Mouse (Mus musculus): ENCODE data around the gene Pde8a. TPM values are rescaled to one million over a fixed set of nuclear protein-coding genes. Genes with fewer than 3 reads are reported as not detected.

Pde8a gene
- total RNA-seq, 2 experiments from 2014 or later = 32.3 TPM; not detected in 1

DNA sequence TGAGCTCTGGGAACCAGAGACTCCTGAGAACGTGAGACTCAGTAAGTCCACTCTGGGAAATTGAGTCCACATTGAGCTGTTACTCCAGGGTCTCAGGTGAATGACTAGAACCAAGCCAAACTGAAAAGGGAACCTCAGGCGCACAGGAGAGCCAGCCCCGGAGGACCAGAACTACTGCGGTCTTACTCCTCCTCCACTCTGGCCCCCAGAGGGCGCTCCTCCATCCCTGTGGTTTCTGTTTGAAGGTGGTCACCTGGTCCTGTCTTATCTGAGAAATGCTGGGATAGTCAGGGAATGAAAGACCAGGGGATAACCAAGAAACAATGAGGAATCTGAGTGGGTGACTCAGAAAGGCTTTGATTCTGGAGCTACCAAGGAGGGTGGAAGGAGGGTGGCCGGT, 4.5 kb upstream of the Pde8a start:
- no peak for ATAC-seq (replicated peaks; ENCODE audit: low FRiP score, poor library complexity, severe bottlenecking)

DNA sequence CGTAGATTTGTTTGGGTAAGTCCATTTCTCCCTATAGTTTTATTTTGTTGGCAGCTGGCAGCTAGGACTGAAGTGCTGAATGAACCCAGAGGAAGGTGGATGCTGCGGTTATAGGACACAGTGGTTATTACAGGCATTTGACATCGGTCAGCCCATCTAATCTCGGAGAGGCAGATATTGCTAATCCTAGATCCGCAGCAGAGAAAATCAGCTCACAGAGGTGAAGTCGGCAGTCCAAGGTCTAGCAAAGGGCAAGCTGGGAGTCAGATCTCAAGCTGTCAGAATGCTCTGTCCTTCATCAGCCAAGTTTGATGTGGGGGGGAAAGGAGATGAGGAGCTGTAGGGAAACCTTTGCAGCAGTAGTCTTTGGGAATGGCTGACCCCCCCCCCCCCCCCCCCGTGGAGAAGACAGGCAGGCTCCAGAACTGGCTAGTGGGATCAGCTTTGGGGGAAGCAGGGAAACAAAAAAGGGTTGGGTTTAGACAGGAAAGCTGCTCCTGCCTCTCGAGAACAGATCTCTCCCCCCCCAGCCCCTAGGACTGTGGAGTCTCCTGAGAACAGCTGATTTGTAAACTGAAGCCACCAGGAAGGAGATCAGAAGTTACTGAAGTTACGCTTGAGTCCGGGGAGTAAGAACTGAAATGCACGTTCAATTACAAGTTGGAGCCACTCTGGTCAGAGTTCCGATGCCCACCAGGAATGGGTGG, 3.3 kb upstream of the Pde8a start:
- ATAC-seq (replicated peaks; ENCODE audit: low FRiP score, poor library complexity, severe bottlenecking) = no peak

DNA sequence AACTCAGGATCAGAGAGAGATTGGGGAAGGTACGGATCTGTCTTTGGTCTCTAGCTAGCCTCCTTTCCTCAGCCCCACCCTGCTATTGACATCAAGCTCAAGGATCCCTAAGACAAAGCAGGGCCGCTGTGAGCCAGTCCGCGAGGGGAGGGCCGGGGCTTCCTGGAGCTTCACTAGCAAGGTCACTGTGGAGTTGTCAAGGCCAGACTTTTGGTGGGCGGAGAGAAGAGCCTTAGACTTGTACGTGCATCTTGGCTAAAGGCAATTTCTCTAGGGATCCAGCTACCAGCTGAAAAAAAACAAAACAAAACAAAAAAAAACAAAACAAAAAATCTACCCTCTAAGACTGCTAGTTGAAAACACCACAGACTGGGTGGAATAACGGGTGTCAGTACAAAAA, 1.6 kb upstream of the Pde8a start:
- ATAC-seq (replicated peaks; ENCODE audit: low FRiP score, poor library complexity, severe bottlenecking) = no peak

DNA sequence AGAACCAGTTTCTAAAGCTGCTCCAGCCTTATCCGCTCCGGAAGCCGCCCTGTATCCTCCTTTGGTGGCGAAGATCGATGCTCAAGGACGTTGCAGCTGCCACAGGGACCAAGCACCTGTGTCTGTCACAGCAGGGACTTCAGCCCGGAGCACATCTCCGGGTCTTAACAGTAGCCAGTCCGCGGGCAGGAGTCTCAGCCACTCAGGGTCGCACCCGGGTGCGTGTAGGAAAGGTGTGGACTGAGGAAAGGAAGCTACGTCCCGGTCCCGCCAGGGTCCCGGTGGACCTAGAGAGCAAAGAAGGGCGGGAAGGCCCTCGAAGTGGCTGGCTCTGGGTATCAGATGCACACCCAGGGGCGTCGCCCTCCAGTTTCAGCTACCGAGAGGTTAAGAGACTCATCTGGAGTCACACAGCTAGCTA, 1.1 kb upstream of the Pde8a start:
- no peak for ATAC-seq (replicated peaks; ENCODE audit: low FRiP score, poor library complexity, severe bottlenecking)

DNA sequence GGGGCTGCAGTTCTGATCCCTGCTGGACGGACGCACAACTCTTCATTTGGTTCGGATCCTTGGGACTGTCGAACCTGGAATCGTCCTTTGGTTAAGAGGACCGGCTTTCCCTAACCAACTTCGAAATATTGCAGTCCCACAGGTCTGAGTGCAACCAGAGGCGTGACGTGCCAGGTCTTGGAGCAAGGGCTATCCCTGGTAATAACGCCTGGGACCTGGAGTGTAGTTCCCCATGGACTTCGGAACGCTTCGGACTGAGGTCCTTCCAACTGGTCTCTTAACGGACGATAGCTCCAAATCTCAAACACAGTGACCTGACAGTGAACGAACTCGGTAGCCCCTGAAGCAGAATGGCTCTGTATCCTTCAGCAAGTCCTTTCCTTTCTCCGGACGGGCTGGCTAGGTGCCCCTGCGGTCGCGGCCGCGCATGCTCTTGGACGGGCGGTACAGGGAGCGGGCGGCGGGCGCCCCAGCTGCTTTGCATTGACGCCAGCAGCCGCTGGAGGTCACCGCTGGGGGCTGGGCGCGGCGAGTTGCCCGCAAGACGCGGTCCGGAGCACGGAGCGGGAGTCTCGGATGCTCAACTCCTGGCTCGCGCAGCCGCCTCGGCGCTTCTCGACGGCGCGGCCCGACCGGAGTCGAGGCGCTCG, 574 bp upstream of the Pde8a start:
- ATAC-seq (replicated peaks; ENCODE audit: low FRiP score, poor library complexity, severe bottlenecking) = no peak; the same call in 1 of the 2 replicates

DNA sequence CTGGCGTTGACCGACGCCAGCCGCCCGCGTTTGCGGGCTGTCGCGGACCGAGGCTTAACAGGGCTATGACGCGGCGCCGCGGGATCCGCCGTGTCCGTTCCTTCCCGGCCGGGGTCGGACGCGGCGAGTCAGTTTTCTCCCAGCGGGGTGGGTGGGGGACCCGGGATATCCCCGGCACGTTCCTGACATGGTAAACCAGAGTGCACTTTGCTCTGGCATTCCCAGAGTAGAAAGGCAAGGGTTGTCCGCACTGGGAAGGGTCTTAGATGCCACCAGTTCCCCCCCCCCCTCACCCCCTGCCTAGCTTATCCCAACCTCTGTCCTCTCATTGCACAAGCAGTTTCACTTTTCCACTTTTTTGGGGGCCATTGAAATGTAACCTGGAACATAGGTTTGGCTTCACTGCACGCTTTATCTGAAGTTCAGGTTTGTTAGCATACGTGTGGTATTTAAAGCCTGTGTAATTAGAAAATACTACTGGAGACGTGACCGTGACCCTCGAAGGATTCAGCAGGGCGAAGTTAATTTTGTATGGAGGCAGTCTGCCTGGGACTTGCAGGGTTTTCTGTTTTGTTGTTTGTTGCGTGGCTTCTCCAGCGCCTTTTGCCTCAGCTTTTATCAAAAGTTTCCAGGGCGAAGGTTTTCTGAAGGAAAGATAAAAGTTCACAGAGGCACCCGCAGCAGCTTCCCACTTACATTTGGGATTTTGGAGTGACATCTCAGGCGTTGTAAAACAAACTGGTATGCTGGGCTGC, 934 bp downstream of the Pde8a start:
- no peak for ATAC-seq (replicated peaks; ENCODE audit: low FRiP score, poor library complexity, severe bottlenecking)

DNA sequence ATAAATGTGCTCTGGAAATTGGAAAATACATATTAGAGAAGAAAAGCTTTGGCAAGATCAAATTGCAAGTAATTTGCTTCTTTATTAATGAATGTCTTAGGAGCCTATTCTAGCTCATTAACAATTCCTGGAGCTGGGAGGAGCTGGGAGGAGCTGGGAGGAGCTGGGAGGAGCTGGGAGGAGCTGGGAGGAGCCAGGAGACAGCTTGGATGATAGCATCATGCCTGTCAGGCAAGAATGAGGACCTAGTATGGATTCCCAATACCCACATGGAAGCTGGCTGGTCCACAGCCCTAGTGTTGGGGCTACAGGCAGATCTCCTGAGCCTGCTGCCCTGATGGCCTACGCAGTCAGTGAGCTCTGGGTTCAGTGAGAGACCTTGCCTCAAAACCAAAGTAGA, 2.6 kb downstream of the Pde8a start:
- ATAC-seq (replicated peaks; ENCODE audit: low FRiP score, poor library complexity, severe bottlenecking) = no peak

DNA sequence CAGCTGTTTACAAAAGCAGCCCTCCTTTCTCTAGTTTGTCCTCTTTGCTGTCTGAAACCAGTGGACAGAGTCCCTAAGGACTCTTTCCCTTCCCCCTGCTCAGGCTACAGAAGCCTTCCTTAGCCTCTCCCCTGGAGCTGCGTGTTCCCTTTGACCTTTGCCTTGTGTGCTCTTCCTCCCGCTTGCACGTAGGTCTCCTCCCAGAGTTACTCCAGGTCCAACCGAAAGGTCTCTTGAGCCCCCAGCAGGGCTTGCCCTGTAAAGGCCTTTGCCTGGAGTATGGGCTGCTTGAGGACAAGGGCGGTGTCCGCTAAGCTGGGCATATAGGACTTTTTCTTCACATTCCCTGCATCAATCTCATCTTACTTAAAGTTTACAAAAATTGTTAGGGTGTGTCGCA, 5.9 kb downstream of the Pde8a start:
- no peak for ATAC-seq (replicated peaks; ENCODE audit: low FRiP score, poor library complexity, severe bottlenecking)

DNA sequence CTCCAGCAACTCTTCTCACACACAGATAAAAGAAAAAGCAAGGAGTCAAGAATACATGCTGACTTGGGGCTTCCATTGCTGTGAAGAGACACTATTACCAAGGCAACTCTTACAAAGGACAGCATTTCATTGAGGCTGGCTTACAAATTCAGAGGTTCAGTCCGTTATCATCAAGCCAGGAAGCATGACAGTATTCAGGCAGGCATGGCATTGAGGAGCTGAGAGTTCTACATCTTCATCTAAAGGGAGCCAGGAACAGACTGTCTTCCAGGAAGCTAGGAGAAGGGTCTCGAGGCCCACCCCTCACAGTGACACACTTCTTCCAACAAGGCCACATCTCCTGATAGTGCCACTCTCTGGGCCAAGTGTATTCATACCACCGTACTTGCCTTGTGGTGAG, 7.0 kb downstream of the Pde8a start:
- no peak for ATAC-seq (replicated peaks; ENCODE audit: low FRiP score, poor library complexity, severe bottlenecking)

DNA sequence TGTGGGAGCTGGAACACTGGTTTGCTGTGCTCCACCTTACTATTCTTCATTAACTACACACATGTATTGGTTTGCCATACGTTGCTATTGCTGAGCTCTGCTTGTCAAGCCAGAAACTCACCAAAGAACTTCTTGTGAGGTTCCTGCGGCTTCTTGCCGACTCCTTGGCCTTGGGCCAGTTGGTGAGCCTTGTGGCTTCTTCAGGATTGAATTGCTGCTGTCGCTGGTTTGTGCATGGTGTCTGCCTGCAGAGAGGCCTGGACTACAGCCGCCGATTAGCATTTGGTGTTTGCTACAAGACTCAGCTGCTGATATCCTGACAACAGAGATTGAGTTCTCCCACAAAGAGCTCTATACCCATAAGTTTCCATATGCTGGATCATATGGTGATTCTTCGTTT, 10.9 kb downstream of the Pde8a start:
- no peak for ATAC-seq (replicated peaks; ENCODE audit: low FRiP score, poor library complexity, severe bottlenecking)

DNA sequence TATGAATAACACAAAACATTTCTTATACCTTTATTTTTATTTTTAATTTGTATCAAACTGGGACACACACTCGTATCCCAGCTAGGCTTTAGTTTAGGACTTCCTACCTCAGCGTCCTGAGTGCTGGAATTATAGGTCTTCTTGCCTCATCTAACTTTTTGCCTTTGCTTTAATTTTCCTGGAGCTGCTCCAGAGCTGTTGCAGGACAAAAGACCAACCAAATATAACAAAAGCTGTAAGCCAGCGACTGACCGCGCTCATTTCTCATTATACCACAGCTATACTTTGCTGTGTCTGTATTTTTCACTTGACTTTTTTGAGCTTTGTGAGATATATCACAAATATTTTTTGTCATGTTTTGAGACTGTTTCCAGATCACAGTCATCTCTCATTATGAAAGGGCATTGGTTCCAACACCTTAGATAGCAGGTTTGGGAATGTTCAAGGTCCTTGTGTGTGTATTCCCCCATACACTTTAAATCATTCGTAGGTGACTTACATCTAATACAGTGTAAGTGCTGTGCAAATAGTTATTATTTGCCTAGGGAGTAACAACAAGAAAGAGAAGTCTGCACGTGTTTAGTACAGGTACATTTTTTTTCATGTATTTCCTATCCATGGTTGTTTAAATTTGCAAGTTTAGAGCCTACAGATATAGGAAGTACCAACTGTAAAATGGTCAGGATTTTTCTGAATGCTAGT, 16.8 kb downstream of the Pde8a start:
- no peak for ATAC-seq (replicated peaks; ENCODE audit: low FRiP score, poor library complexity, severe bottlenecking)

DNA sequence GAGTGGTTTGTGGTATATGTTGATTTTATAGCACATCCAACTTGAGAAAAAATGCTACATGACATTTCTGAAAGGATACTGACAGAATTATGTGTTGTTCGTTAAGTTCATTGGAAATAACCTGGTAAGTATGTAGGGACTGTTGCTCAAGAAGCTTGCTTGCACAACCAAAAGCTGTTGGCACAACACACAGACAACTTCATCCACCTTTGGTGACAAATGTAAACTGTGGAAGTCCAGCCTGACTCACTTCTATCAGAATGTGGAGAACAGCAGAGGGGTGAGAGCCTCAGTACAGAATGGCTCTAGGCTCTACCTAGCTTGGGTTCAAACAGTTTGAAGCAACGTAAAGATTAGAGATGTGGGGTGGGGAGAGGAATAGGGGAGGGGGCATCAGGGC, 19.3 kb downstream of the Pde8a start:
- ATAC-seq (replicated peaks; ENCODE audit: low FRiP score, poor library complexity, severe bottlenecking) = no peak

DNA sequence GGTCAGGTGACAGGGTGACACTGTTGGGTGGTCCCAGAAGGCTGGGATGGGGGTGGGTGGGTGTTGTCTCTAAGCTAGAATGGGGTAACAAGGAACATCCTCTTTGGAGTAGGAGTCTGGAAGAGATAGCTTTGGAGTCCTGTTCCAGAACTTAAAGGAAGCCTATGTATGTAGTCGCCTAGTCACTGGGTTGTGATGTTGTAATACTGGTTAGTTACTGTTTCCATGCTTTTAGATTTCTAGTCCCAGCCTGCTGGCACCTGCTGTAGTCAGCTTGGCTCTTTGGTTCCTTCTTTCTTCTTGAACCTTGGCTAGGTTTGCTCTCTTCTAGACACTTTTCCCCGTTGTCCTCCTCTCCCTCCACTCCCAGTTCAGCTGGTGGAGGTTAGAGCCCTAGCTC, 21.7 kb downstream of the Pde8a start:
- no peak for ATAC-seq (replicated peaks; ENCODE audit: low FRiP score, poor library complexity, severe bottlenecking)

DNA sequence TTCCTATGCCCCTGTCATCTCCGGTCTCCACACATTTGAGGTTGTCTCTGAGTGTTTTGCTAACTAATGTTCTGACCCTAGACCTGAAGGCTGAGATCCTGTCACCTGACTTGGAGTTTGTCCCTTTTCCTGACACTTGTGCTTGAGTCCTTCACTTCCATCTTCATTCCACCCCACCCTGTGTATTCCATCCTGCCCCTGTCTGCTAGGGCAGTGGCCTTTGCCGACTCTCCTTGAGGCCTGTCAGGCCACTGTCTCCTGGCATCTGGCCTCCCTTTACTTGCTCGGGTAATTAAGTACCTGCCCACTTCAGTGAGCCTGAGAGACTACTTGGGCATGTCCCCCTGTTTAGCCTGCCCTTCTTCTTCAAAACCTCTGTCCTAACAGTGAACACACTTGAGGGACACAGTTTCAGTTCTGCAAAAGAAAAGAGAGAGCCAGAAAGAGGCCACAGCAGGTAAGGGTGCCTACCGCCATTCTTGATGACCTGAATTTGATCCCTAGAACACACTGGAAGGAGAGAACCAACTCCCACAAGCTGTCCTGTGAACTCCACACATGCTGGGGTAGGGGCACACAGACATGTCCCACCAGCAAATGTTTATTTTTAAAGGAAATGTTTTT, 22.3 kb downstream of the Pde8a start:
- ATAC-seq (replicated peaks; ENCODE audit: low FRiP score, poor library complexity, severe bottlenecking) = no peak

DNA sequence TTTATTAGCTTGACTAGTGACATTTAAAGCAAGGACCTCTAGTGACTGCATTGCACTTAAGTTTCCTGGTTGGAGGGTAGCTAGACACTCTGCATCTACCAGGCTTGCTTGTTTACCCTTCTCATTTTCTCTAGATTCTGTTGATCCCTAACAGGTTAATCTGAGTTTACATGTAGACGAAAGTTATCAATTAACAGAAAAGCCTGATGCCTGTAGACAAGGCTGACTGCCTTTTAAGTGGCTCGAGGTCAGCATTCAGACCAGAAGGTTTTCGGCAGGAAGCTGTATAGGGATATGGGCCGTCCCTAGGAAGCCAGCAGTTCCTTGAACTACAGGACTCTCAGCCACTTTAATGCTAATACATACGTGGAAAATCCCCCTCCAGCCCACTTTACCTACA, 30.0 kb downstream of the Pde8a start:
- no peak for ATAC-seq (replicated peaks; ENCODE audit: low FRiP score, poor library complexity, severe bottlenecking)

DNA sequence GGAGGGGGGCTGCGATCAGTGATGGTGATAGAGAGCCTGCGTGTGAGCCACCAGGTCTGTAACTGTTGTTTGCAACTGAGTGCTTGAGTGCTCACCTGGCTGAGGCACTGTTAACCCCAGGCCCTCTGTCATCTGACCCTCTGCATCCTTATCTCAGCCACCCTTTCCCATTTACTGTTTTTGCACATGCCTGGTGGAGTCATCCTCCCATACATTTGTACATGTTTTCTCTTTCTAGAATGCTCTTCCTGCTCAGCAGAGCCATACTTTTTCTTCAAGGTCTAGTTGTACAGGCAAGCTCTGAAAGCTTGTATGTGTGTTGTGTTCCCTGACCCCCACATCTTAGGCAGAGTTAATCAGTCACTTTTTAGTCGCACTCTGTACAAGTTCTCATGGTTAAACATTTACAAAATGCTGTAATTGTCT, 36.5 kb downstream of the Pde8a start:
- no peak for ATAC-seq (replicated peaks; ENCODE audit: low FRiP score, poor library complexity, severe bottlenecking)

DNA sequence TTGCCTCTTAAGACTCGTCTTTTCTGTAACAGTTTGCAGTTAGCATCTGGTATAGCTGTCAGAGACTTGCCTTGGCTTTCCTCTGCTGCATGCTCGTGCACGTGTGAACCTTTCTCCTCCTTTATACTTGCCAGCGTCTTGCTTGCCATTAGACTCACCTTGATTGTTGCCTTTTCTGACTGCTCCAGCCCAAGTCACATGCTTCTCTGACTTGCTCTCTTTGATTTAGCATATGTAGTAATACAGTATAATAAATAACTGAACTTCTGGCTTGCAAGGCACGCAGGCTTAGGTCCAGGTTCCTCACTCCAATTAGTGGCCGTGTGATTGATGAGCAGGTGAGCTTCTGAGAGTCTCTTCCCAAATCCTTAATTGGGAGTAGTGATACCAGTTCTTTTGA, 37.2 kb downstream of the Pde8a start:
- no peak for ATAC-seq (replicated peaks; ENCODE audit: low FRiP score, poor library complexity, severe bottlenecking)

DNA sequence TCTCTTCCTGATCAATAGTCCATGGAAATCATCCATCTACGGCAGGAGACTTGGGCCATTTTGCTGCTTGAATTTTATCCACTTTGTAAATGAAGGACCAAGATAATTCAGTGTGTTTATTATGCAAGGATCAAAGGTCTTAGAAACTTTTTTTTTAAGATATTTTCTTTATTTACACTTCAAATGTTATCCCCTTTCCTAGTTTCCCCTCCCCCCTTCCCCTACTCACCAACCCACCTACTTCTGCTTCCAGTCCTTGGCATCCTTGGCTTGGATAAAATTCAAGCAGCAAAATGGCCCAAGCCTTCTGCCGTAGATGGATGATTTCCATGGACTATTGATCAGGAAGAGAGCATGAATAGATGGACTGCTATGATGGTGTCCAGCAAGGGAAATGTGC, 38.1 kb downstream of the Pde8a start:
- no peak for ATAC-seq (replicated peaks; ENCODE audit: low FRiP score, poor library complexity, severe bottlenecking)

DNA sequence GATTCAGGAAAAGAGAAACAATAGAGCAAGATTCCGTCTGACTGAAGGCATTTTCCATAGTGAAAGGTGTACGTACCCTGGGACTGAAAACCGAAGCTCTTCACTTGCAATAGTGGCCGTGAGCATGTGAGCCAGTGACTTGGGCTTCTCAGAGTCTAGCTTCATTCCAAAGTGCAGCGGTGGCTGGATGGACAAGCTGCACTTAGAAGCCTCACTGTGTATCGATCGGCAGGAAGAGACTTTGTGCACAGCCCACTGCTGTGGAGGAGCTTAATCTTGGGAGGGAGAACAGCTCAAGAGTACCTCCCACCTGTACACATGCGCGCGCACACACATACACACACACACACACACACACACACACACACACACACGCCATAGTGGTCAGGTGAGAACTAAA, 39.9 kb downstream of the Pde8a start:
- ATAC-seq (replicated peaks; ENCODE audit: low FRiP score, poor library complexity, severe bottlenecking) = no peak

DNA sequence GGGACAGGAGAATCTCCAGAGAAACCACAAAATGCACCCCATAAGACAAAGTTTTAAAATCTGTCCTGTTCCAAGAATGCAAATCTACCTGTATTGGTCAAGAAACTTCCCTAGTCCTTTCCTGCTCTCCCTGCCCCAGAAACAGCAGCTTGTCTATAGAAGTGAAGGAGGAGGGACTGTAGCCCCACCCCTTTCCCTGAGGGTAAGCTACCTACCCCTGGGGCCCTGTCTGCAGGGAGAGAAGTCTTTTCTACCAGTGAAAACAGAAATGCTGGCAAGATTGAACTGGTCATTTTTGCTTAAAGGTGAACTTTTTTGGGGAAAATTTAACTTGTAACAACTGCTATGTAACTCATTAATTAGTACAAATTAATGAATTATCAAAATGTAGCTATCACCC, 41.2 kb downstream of the Pde8a start:
- no peak for ATAC-seq (replicated peaks; ENCODE audit: low FRiP score, poor library complexity, severe bottlenecking)

All from erythroid progenitor cell, adult 5-6 weeks (primary cell).